Mouse (Mus musculus): ENCODE measurements around the gene Ugt1a2. TPM values are rescaled to one million over a fixed set of nuclear protein-coding genes. Genes with fewer than 3 reads are reported as not detected.

Gene Ugt1a2
- polyA plus RNA-seq, 1 experiment: not detected

DNA sequence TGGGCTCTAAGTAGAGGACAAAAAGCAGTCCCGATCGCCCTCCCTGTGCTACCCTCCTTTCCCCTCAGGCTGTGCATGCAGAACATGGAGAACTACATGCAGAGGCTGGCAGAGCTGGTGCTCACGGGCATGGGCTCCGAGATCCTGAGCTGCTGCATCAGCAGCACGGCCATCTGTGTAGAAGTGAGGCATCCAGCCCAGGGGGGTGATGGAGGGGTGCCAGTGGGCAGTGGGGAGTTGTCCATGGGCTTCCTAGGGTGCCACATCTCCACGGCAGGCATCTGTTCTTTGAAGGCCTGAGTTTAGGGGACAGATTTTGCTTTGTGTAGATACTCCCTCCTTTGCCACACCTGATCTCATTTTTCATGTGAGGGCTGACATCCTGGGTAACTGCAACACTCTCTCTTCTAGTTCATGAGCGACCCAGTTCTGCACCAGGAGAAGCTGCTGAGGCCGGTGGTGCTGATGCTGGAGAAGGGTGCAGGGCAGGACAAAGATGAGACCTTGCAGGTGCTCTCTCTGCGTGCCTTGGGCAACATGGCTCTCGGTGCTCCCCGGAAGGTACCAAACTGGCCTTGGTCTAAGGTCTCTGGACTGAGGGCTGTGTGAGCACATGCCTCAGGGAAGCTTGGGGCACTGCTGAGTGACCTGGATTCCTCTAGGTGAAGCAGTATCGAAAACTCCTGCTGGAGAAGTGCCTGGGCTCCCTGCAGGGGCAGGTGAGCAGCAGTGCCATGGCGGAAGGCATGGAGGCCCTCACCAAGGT, 55.8 kb downstream of the Ugt1a2 start:
- H3ac ChIP-seq (ENCODE audit: control insufficient read depth, insufficient read length, low read depth): no peak overlapping the region
- peaks cover under 1% of the 10 kb centered on the region for H3K79me3 ChIP-seq (ENCODE audit: low read depth)
- no peaks in the 10 kb centered on the region for H3K79me2 ChIP-seq (ENCODE audit: control insufficient read depth, insufficient read depth)
- TF ChIP-seq MAX (IDR thresholded peaks at IDR 0.05) (no peak), MYOG (IDR thresholded peaks at IDR 0.05; ENCODE audit: control insufficient read depth, extremely low read depth, insufficient read length) (no peak), CEBPB (IDR thresholded peaks at IDR 0.05; ENCODE audit: low read depth) (no peak), CTCF (IDR thresholded peaks at IDR 0.05; ENCODE audit: control insufficient read depth, insufficient read depth, insufficient read length) (no peak), FOSL1 (IDR thresholded peaks at IDR 0.05; ENCODE audit: insufficient read depth, low read length, poor library complexity, severe bottlenecking) (no peak), MYOD1 (IDR thresholded peaks at IDR 0.05; ENCODE audit: control insufficient read depth, insufficient read length, low read depth) (no peak), USF1 (IDR thresholded peaks at IDR 0.05; ENCODE audit: low read depth) (no peak)
- peaks cover 2% of the 10 kb centered on the region for H3K36me3 ChIP-seq (ENCODE audit: control insufficient read depth, insufficient read depth)
- H3K27me3 ChIP-seq (ENCODE audit: control insufficient read depth, insufficient read depth, insufficient read length): peaks cover 3% of the 10 kb centered on the region
- no peak overlapping the region for H3K4me3 ChIP-seq (ENCODE audit: insufficient read depth, poor library complexity, severe bottlenecking)

DNA sequence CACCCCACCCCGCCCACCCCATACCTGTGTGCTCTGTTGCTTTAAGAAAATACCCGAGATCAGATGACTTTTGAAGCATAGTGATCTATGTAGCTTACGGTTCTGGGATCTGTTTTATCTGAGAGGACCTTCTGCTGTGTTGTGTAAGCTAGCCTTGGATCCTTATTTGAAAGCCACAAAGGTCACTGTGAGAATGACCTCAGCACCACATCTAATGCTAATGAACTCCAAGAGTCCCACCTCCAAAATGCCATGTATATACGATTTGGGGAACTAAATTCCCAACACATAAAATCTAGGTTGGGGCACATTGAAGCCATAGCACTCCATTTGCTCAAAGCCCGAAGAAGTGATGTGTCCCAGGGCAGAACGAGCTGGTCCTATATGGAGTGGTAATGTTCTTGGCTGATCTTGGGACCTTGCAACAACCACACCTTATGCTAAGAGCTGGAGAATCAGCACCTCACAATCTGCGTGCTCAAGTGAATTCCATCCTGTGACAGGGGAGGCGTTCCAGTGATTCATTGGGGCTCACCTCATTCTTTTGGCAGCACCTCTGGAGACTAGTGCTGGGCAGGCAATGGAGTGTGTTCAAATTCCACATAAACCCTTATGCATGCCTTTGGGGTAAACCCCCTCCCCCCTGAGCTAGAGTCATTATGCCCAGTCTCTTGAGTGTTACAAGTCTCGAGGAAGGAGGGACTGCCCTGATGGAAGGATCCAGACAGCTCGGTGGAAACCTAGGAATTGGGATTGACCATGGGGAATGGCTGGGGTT, 56.7 kb downstream of the Ugt1a2 start:
- no peak for TF ChIP-seq MYOD1 (IDR thresholded peaks at IDR 0.05; ENCODE audit: control insufficient read depth, insufficient read length, low read depth)
- TF ChIP-seq USF1 (IDR thresholded peaks at IDR 0.05; ENCODE audit: low read depth): no peak
- no peak for TF ChIP-seq CTCF (IDR thresholded peaks at IDR 0.05; ENCODE audit: control insufficient read depth, insufficient read depth, insufficient read length)
- no peak for TF ChIP-seq CEBPB (IDR thresholded peaks at IDR 0.05; ENCODE audit: low read depth)
- no peak for TF ChIP-seq MAX (IDR thresholded peaks at IDR 0.05)
- TF ChIP-seq FOSL1 (IDR thresholded peaks at IDR 0.05; ENCODE audit: insufficient read depth, low read length, poor library complexity, severe bottlenecking): no peak
- TF ChIP-seq MYOG (IDR thresholded peaks at IDR 0.05; ENCODE audit: control insufficient read depth, extremely low read depth, insufficient read length): no peak
- peaks cover 8% of the 10 kb centered on the region for H3K79me2 ChIP-seq (ENCODE audit: control insufficient read depth, insufficient read depth)

GRCm38 (mm10) chr1:88257681-88258080, 57.3 kb downstream of the Ugt1a2 start:
- Histone ChIP-seq H3K36me3 (ENCODE audit: control insufficient read depth, insufficient read depth) (peaks cover 17% of the 10 kb centered on the region), H3K4me3 (ENCODE audit: insufficient read depth, poor library complexity, severe bottlenecking) (no peak overlapping the region), H3K79me3 (ENCODE audit: low read depth) (peaks cover 2% of the 10 kb centered on the region), H3K27me3 (ENCODE audit: control insufficient read depth, insufficient read depth, insufficient read length) (no peaks in the 10 kb centered on the region), H3ac (ENCODE audit: control insufficient read depth, insufficient read length, low read depth) (no peak overlapping the region), H3K79me2 (ENCODE audit: control insufficient read depth, insufficient read depth) (peaks cover 8% of the 10 kb centered on the region)
- no peak for TF ChIP-seq MAX (IDR thresholded peaks at IDR 0.05)
- no peak for TF ChIP-seq CEBPB (IDR thresholded peaks at IDR 0.05; ENCODE audit: low read depth)
- no peak for TF ChIP-seq MYOD1 (IDR thresholded peaks at IDR 0.05; ENCODE audit: control insufficient read depth, insufficient read length, low read depth)
- no peak for TF ChIP-seq USF1 (IDR thresholded peaks at IDR 0.05; ENCODE audit: low read depth)
- TF ChIP-seq MYOG (IDR thresholded peaks at IDR 0.05; ENCODE audit: control insufficient read depth, extremely low read depth, insufficient read length): no peak
- TF ChIP-seq CTCF (IDR thresholded peaks at IDR 0.05; ENCODE audit: control insufficient read depth, insufficient read depth, insufficient read length): no peak
- TF ChIP-seq FOSL1 (IDR thresholded peaks at IDR 0.05; ENCODE audit: insufficient read depth, low read length, poor library complexity, severe bottlenecking): no peak

More for the DNA sequence above, 56.7 kb downstream of the Ugt1a2 start:
- Histone ChIP-seq H3ac (ENCODE audit: control insufficient read depth, insufficient read length, low read depth) (no peak overlapping the region), H3K79me3 (ENCODE audit: low read depth) (peaks cover 2% of the 10 kb centered on the region), H3K4me3 (ENCODE audit: insufficient read depth, poor library complexity, severe bottlenecking) (no peak overlapping the region), H3K27me3 (ENCODE audit: control insufficient read depth, insufficient read depth, insufficient read length) (peaks cover 3% of the 10 kb centered on the region), H3K36me3 (ENCODE audit: control insufficient read depth, insufficient read depth) (peaks cover 11% of the 10 kb centered on the region)

DNA sequence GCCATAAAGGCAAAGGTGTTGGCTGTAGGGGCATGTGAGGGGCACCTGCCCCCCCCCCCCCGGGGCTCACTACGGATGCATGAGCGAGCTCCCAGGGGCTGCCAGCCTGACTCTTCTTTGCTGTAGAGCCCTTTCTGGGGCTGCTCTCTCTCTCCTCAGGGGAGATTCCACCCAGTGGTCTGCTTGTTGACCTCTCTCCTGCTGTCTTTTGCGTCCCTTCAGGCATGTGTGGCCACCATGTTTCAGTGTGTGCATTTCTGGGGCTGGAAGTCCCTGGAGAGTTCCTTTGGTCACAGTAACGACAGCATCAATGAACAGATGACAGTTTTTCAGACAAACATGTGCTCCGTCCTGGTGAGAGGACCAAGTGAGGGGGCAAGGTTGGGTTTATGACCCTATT, 58.0 kb downstream of the Ugt1a2 start:
- TF ChIP-seq MYOD1 (IDR thresholded peaks at IDR 0.05; ENCODE audit: control insufficient read depth, insufficient read length, low read depth) (no peak), USF1 (IDR thresholded peaks at IDR 0.05; ENCODE audit: low read depth) (no peak), CEBPB (IDR thresholded peaks at IDR 0.05; ENCODE audit: low read depth) (no peak), MYOG (IDR thresholded peaks at IDR 0.05; ENCODE audit: control insufficient read depth, extremely low read depth, insufficient read length) (no peak), CTCF (IDR thresholded peaks at IDR 0.05; ENCODE audit: control insufficient read depth, insufficient read depth, insufficient read length) (no peak), MAX (IDR thresholded peaks at IDR 0.05) (no peak), FOSL1 (IDR thresholded peaks at IDR 0.05; ENCODE audit: insufficient read depth, low read length, poor library complexity, severe bottlenecking) (no peak)

GRCm38 (mm10) chr1:88258881-88259642, 58.7 kb downstream of the Ugt1a2 start:
- peaks cover 20% of the 10 kb centered on the region for H3K79me2 ChIP-seq (ENCODE audit: control insufficient read depth, insufficient read depth)
- H3K79me3 ChIP-seq (ENCODE audit: low read depth): peaks cover 2% of the 10 kb centered on the region
- no peaks in the 10 kb centered on the region for H3K27me3 ChIP-seq (ENCODE audit: control insufficient read depth, insufficient read depth, insufficient read length)
- TF ChIP-seq MYOG (IDR thresholded peaks at IDR 0.05; ENCODE audit: control insufficient read depth, extremely low read depth, insufficient read length) (no peak), CTCF (IDR thresholded peaks at IDR 0.05; ENCODE audit: control insufficient read depth, insufficient read depth, insufficient read length) (no peak), FOSL1 (IDR thresholded peaks at IDR 0.05; ENCODE audit: insufficient read depth, low read length, poor library complexity, severe bottlenecking) (no peak), USF1 (IDR thresholded peaks at IDR 0.05; ENCODE audit: low read depth) (no peak), MAX (IDR thresholded peaks at IDR 0.05) (no peak), MYOD1 (IDR thresholded peaks at IDR 0.05; ENCODE audit: control insufficient read depth, insufficient read length, low read depth) (no peak), CEBPB (IDR thresholded peaks at IDR 0.05; ENCODE audit: low read depth) (no peak)
- H3ac ChIP-seq (ENCODE audit: control insufficient read depth, insufficient read length, low read depth): no peak overlapping the region
- no peak overlapping the region for H3K4me3 ChIP-seq (ENCODE audit: insufficient read depth, poor library complexity, severe bottlenecking)
- peaks cover 31% of the 10 kb centered on the region for H3K36me3 ChIP-seq (ENCODE audit: control insufficient read depth, insufficient read depth)

More for the DNA sequence above, 58.0 kb downstream of the Ugt1a2 start:
- Histone ChIP-seq H3K79me2 (ENCODE audit: control insufficient read depth, insufficient read depth) (peaks cover 14% of the 10 kb centered on the region), H3K79me3 (ENCODE audit: low read depth) (peaks cover 2% of the 10 kb centered on the region), H3ac (ENCODE audit: control insufficient read depth, insufficient read length, low read depth) (no peak overlapping the region), H3K36me3 (ENCODE audit: control insufficient read depth, insufficient read depth) (peaks cover 24% of the 10 kb centered on the region), H3K4me3 (ENCODE audit: insufficient read depth, poor library complexity, severe bottlenecking) (no peak overlapping the region), H3K27me3 (ENCODE audit: control insufficient read depth, insufficient read depth, insufficient read length) (no peaks in the 10 kb centered on the region)
